Mouse (Mus musculus): Measurements from ENCODE around the gene Edn2.
A peak's percentile ranks its signal among the peaks of the same experiment; 100 is the strongest.

Edn2 gene

DNA sequence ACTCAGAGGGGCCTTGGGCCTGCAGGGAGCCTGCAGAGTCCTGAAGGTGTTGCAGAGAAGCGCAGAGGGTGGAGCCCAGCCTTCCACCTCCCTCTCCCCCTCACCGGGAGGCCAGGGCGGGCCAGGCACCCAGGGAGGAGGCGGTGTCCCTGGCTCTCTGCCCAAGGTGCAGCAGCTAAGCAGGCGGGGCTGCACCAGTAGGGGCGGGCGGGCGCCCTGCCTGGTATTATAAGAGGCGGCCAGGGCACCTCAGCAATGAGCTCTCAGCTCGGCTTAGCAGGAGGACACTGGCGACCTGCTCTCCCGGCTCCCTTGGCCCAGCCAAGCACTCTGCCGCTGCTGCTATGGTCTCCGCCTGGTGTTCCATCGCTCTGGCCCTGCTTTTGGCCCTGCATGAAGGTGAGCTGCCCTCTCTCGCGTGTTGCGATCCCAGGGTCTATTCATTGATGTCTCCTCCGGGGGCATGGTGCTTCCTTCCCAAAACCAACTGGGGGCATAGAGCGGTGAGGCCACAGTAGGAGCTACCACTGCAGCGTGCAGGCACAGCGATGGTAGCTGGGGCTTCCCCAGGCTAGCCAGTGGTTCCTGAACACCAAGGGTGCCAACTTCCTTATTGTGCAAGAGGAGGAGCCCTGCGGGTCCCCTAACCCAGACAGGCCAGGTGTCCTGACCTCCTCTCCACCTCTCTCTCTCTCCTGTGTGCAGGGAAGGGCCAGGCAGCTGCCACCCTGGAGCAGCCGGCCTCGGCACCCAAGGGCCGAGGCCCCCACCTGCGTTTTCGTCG lies at the start of gene Edn2:
Gene Edn2, plus strand, starts transcription at position 41 of the 784 bp plus-strand sequence.
- no peak for TF ChIP-seq POU5F1 (IDR thresholded peaks at IDR 0.05; ENCODE audit: borderline replicate concordance, low read length)
- TF ChIP-seq CTCF (conservative IDR thresholded peaks at IDR 0.05; ENCODE audit: low read length) = no peak
- no peak for TF ChIP-seq NANOG (IDR thresholded peaks at IDR 0.05; ENCODE audit: borderline replicate concordance, low read length)
- H3K36me3 ChIP-seq (ENCODE audit: insufficient read depth, low read length) = no peaks in the 10 kb centered on the region
- peaks cover 62% of the 10 kb centered on the region for H3K27me3 ChIP-seq (ENCODE audit: insufficient read depth, low read length)
- peak within 1 kb of the TSS; percentile 69 for H3K4me3 ChIP-seq (replicated peaks; ENCODE audit: low read length)
- peaks cover 69% of the 10 kb centered on the region for H3K4me1 ChIP-seq (replicated peaks; ENCODE audit: low read depth, low read length)
- H3K9me3 ChIP-seq (ENCODE audit: low read length) = no peaks in the 10 kb centered on the region

DNA sequence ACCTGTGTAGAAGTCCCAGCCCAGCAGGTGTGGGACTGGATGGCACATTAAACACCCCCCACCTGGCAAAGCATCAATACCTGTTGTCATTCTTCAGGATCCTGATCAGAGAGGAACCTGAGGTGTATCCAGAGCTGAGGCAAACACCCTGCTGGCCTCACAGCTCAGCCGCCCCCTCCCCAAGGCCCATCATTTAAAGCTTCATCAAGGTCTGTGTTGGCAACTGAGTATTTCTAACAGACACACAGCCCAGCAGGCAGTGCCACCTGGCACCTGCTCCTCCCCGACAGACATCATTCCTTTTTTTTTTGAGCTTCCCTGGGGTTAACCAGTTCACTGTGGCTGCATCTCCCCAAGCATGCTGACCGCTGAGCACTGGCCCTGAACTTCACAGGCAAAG lies 45.5 kb upstream of the Edn2 start:
- Histone ChIP-seq H3K9me3 (ENCODE audit: low read length) (peaks cover 6% of the 10 kb centered on the region), H3K4me3 (replicated peaks; ENCODE audit: low read length) (no peak overlapping the region), H3K36me3 (ENCODE audit: insufficient read depth, low read length) (no peaks in the 10 kb centered on the region), H3K4me1 (replicated peaks; ENCODE audit: low read depth, low read length) (no peaks in the 10 kb centered on the region), H3K27me3 (ENCODE audit: insufficient read depth, low read length) (0 out of 2 replicates have a peak, but pooled peaks cover 5% of the 10 kb centered on the region)
- TF ChIP-seq NANOG (IDR thresholded peaks at IDR 0.05; ENCODE audit: borderline replicate concordance, low read length) (no peak), CTCF (conservative IDR thresholded peaks at IDR 0.05; ENCODE audit: low read length) (no peak), POU5F1 (IDR thresholded peaks at IDR 0.05; ENCODE audit: borderline replicate concordance, low read length) (no peak)

DNA sequence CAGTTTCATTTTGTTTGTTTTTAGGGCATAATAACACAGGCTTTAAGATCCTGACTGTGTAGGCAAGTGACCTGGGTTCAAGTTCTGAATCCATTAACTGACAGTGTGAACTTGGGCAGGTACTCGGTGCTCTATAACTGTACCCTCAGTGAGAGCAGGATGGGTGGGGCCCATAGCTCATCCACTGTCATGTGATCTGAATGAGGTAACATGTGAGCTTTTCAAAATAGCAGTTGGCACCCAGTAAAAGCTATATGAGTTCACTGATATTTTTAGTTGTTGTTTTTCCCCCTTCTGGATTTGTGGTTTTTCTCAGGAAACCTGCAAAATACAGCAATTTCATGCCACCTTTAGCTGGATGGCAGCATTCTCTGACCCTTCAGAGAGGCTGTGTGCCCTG lies 44.7 kb upstream of the Edn2 start:
- Histone ChIP-seq H3K4me3 (replicated peaks; ENCODE audit: low read length) (no peak overlapping the region), H3K9me3 (ENCODE audit: low read length) (peaks cover 6% of the 10 kb centered on the region), H3K27me3 (ENCODE audit: insufficient read depth, low read length) (0 out of 2 replicates have a peak, but pooled peaks cover 5% of the 10 kb centered on the region), H3K4me1 (replicated peaks; ENCODE audit: low read depth, low read length) (no peaks in the 10 kb centered on the region), H3K36me3 (ENCODE audit: insufficient read depth, low read length) (no peaks in the 10 kb centered on the region)
- TF ChIP-seq POU5F1 (IDR thresholded peaks at IDR 0.05; ENCODE audit: borderline replicate concordance, low read length) (no peak), NANOG (IDR thresholded peaks at IDR 0.05; ENCODE audit: borderline replicate concordance, low read length) (no peak), CTCF (conservative IDR thresholded peaks at IDR 0.05; ENCODE audit: low read length) (no peak)

DNA sequence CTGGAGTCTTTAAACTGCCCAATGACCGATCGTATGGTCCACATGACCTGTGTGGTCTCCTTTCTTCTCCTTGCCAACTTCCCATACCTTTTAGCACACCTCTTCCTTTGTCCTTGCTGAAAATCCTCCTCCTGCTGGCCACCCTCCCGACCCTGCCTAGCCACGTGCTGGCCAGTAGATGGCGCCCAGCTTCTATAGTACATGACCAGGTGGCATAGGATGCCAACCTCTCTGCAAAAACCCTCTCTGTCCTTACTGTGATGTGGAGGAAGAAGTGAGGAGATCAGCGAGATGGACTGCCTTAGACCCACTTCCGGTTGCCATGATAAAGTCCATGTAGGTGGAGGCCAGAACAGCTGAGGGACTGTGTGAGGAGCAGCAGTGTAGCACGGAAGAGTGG lies 40.7 kb upstream of the Edn2 start:
- TF ChIP-seq NANOG (IDR thresholded peaks at IDR 0.05; ENCODE audit: borderline replicate concordance, low read length) (no peak), CTCF (conservative IDR thresholded peaks at IDR 0.05; ENCODE audit: low read length) (peak; percentile 74), POU5F1 (IDR thresholded peaks at IDR 0.05; ENCODE audit: borderline replicate concordance, low read length) (no peak)
- Histone ChIP-seq H3K4me1 (replicated peaks; ENCODE audit: low read depth, low read length) (no peaks in the 10 kb centered on the region), H3K27me3 (ENCODE audit: insufficient read depth, low read length) (peaks cover 25% of the 10 kb centered on the region), H3K36me3 (ENCODE audit: insufficient read depth, low read length) (no peaks in the 10 kb centered on the region), H3K4me3 (replicated peaks; ENCODE audit: low read length) (no peak overlapping the region), H3K9me3 (ENCODE audit: low read length) (no peaks in the 10 kb centered on the region)

DNA sequence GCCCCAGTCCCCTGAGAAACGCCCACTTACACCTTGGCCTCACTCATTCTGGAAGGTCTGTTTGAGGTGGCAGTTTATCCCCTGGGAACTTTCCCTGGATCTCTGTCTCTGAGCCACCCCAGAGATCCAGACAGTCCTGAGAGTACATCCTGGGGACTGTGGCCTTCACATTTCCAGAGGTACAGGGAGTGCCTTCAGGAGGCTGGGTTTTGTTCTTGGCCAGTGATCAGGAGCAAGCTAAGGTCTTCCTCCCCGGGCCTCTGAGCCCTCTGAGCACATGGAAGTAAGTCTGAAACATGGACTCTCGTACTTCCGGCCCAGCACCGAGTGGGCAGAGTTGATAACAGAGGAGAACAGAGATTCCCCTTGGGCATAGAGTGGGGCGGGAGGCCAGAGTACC lies 36.4 kb upstream of the Edn2 start:
- no peak overlapping the region for H3K4me3 ChIP-seq (replicated peaks; ENCODE audit: low read length)

DNA sequence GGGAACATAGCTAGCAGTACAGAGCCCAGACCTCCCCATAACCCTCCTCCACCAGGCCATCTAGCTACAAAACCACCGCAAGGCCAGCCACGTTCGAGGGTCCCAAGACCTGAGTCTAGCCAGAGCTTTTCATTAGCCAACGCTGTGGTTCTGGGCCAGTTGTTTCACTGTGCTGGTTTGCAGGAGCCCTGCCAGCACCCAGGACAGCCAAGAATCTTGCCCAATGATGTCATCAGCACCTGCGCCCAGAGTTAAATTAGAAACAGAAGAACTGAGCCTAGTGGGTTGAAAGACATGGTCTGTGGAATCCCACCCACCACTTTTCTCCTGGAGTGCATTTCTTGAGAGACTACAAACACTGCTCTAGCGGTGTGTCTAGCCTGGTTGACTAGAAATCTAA lies 35.0 kb upstream of the Edn2 start:
- Histone ChIP-seq H3K4me3 (replicated peaks; ENCODE audit: low read length) (no peak overlapping the region), H3K36me3 (ENCODE audit: insufficient read depth, low read length) (no peaks in the 10 kb centered on the region), H3K4me1 (replicated peaks; ENCODE audit: low read depth, low read length) (no peaks in the 10 kb centered on the region), H3K9me3 (ENCODE audit: low read length) (no peaks in the 10 kb centered on the region), H3K27me3 (ENCODE audit: insufficient read depth, low read length) (peaks cover 23% of the 10 kb centered on the region)
- TF ChIP-seq POU5F1 (IDR thresholded peaks at IDR 0.05; ENCODE audit: borderline replicate concordance, low read length) = no peak
- no peak for TF ChIP-seq NANOG (IDR thresholded peaks at IDR 0.05; ENCODE audit: borderline replicate concordance, low read length)
- no peak for TF ChIP-seq CTCF (conservative IDR thresholded peaks at IDR 0.05; ENCODE audit: low read length)

More for the DNA sequence above, 36.4 kb upstream of the Edn2 start:
- H3K9me3 ChIP-seq (ENCODE audit: low read length) = no peaks in the 10 kb centered on the region
- no peaks in the 10 kb centered on the region for H3K4me1 ChIP-seq (replicated peaks; ENCODE audit: low read depth, low read length)
- TF ChIP-seq CTCF (conservative IDR thresholded peaks at IDR 0.05; ENCODE audit: low read length) = no peak
- no peak for TF ChIP-seq POU5F1 (IDR thresholded peaks at IDR 0.05; ENCODE audit: borderline replicate concordance, low read length)
- TF ChIP-seq NANOG (IDR thresholded peaks at IDR 0.05; ENCODE audit: borderline replicate concordance, low read length) = no peak
- H3K27me3 ChIP-seq (ENCODE audit: insufficient read depth, low read length) = peaks cover 23% of the 10 kb centered on the region
- H3K36me3 ChIP-seq (ENCODE audit: insufficient read depth, low read length) = no peaks in the 10 kb centered on the region

DNA sequence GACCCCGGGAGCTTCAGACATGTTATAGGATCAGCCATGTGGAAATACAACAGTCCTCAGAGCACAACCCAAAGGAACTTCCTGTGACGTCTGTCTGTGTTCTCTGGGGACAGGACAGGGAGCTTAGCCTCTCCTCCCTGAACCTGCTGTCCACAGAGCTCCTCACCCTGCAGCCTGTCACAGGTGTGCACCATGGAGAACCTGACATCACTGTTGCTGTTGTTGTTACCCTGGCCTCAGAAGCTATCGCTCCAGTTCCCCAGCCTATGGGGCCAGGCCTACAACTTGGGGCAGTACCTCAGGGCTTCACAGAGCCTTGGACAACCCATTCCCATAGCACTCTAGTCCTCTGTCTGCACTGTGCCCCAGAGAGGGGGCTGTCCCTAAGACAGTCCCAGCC lies 33.7 kb upstream of the Edn2 start:
- Histone ChIP-seq H3K27me3 (ENCODE audit: insufficient read depth, low read length) (peaks cover 24% of the 10 kb centered on the region), H3K4me3 (replicated peaks; ENCODE audit: low read length) (no peak overlapping the region), H3K9me3 (ENCODE audit: low read length) (no peaks in the 10 kb centered on the region), H3K4me1 (replicated peaks; ENCODE audit: low read depth, low read length) (peaks cover 7% of the 10 kb centered on the region), H3K36me3 (ENCODE audit: insufficient read depth, low read length) (no peaks in the 10 kb centered on the region)
- TF ChIP-seq NANOG (IDR thresholded peaks at IDR 0.05; ENCODE audit: borderline replicate concordance, low read length) (no peak), CTCF (conservative IDR thresholded peaks at IDR 0.05; ENCODE audit: low read length) (no peak), POU5F1 (IDR thresholded peaks at IDR 0.05; ENCODE audit: borderline replicate concordance, low read length) (no peak)

DNA sequence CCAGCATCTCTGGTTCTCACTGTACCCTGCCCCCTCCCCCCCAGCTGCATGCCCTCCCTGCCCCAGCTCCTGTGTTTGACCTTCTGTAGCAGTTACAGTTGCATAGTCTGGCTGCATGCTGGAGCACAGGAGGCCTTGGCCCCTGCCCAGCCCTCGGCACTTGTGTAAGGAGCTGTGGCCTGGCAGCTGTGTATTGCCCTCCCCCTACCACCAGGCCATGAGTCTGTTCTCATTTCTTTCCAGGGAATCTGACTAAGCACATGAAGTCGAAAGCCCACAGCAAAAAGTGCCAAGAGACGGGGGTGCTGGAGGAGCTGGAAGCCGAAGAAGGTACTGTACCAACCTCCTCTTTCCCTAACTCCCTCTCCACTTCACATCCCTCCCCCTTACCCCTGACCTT lies 33.0 kb upstream of the Edn2 start:
- Histone ChIP-seq H3K36me3 (ENCODE audit: insufficient read depth, low read length) (no peaks in the 10 kb centered on the region), H3K4me1 (replicated peaks; ENCODE audit: low read depth, low read length) (peaks cover 10% of the 10 kb centered on the region), H3K27me3 (ENCODE audit: insufficient read depth, low read length) (peaks cover 24% of the 10 kb centered on the region), H3K4me3 (replicated peaks; ENCODE audit: low read length) (no peak overlapping the region), H3K9me3 (ENCODE audit: low read length) (no peaks in the 10 kb centered on the region)
- TF ChIP-seq POU5F1 (IDR thresholded peaks at IDR 0.05; ENCODE audit: borderline replicate concordance, low read length) (no peak), NANOG (IDR thresholded peaks at IDR 0.05; ENCODE audit: borderline replicate concordance, low read length) (no peak), CTCF (conservative IDR thresholded peaks at IDR 0.05; ENCODE audit: low read length) (no peak)

Measured in E14TG2a.4 (cell line).